15 mouse cellular contexts compared by ENCODE assay signal in the genomic region with DNA sequence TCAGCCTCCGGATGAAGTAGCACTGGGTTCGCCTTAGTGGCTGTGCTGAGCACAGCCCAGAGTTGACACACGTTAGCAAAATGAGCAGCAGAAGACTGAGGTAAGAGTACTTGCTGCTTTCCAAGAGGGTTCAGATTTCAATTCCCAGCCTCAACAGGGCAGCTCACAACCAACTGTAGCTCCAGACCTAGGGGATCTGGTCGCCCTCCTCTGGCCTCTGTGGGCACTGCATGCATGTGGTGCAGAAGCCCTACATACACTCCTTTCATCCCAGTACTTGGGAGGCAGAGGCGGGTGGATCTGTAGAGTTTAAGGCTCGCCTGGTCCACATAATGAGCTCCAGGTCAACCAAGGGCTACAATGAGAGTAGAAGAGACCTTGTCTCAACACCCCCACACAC. TPM values are rescaled to one million over a fixed set of nuclear protein-coding genes. Genes with fewer than 3 reads are reported as not detected.
DNase-seq lines count a peak whose midpoint lies in the region; ATAC-seq and TF ChIP-seq lines count a peak whose summit lies in the region.
"Had no signal": no experiment of that assay in that cellular context is flagged by ENCODE, and none has a peak within 500 bp of the region (broad histone marks: within the 10 kb centered on the region; RNA-seq: fewer than 3 reads in every experiment).

No protein-coding gene starts in this region.

- WGBS in lung, embryonic 16.5 days = 65% methylated on average over 6 of the region's 6 CpGs
- WGBS in cerebellum, adult 2 months = 75% methylated on average over 6 of the region's 6 CpGs

- no peak overlapping the region for H3K4me2 ChIP-seq in lung, embryonic 16.5 days (ENCODE audit: low read depth, low read length)
- H3K4me2 ChIP-seq: neural tube, embryonic 12.5 days had no signal

- H3K4me3 ChIP-seq in lung, embryonic 16.5 days (ENCODE audit: low read length) = no peak overlapping the region
- no peak overlapping the region for H3K4me3 ChIP-seq in cerebellum, adult 2 months (replicated peaks; ENCODE audit: insufficient read depth, low read depth, low read length)
- H3K4me3 ChIP-seq: neural tube, embryonic 12.5 days had no signal

- no peak overlapping the region for H3K9ac ChIP-seq in lung, embryonic 16.5 days (ENCODE audit: low read length)
- H3K9ac ChIP-seq: neural tube, embryonic 12.5 days had no signal

- H3K36me3 ChIP-seq in lung, embryonic 16.5 days (ENCODE audit: control insufficient read depth, insufficient read depth, low read length) = no peaks in the 10 kb centered on the region
- H3K36me3 ChIP-seq: neural tube, embryonic 12.5 days had no signal

- H3K4me1 ChIP-seq in lung, embryonic 16.5 days (replicated peaks; ENCODE audit: control insufficient read depth, insufficient read depth, low read length) = no peaks in the 10 kb centered on the region
- H3K4me1 ChIP-seq in cerebellum, adult 2 months (ENCODE audit: control insufficient read depth, insufficient read depth, low read length) = no peaks in the 10 kb centered on the region
- H3K4me1 ChIP-seq: neural tube, embryonic 12.5 days had no signal

- H3K9me3 ChIP-seq in lung, embryonic 16.5 days (ENCODE audit: control insufficient read depth, low read length) = no peaks in the 10 kb centered on the region
- H3K9me3 ChIP-seq: neural tube, embryonic 12.5 days had no signal

- ATAC-seq in lung, embryonic 16.5 days (ENCODE audit: low read depth) = peak; percentile 7; the same call in 1 of the 2 replicates
- peak; percentile 53; the same call in 1 of the 2 replicates for ATAC-seq in megakaryocyte progenitor cell, adult 5-6 weeks (replicated peaks; ENCODE audit: poor library complexity)

- TF ChIP-seq POLR2A in cerebellum, adult 2 months (IDR thresholded peaks at IDR 0.05; ENCODE audit: borderline replicate concordance, insufficient read depth, low read length) = no peak

- no peak for TF ChIP-seq CTCF in cerebellum, adult 2 months (IDR thresholded peaks at IDR 0.05; ENCODE audit: borderline replicate concordance, insufficient read depth, low read depth, low read length)

- peak; percentile 21 for DNase-seq in embryo, embryonic 10.5 days (ENCODE audit: low spot score)
- DNase-seq in embryo, embryonic 11 days = no peak
- no peak for DNase-seq in lung, postnatal 14 days
- peak; percentile 35 for DNase-seq in MEL-GATA-1-ER (ENCODE audit: extremely low read depth, low read depth)
- DNase-seq in neural tube, embryonic 10.5 days (ENCODE audit: extremely low spot score, low spot score) = no peak
- DNase-seq in cerebellum, adult 2 months = no peak

- no peaks in the 10 kb centered on the region for H3K27me3 ChIP-seq in lung, embryonic 16.5 days (ENCODE audit: control insufficient read depth, insufficient read depth, low read depth, low read length)
- H3K27me3 ChIP-seq in cerebellum, adult 2 months (ENCODE audit: control insufficient read depth, insufficient read depth, low read length) = no peaks in the 10 kb centered on the region
- H3K27me3 ChIP-seq: neural tube, embryonic 12.5 days had no signal

- H3K27ac ChIP-seq in lung, embryonic 16.5 days (ENCODE audit: low read length) = no peak overlapping the region
- no peak overlapping the region for H3K27ac ChIP-seq in cerebellum, adult 2 months (ENCODE audit: insufficient read depth, low read length)
- H3K27ac ChIP-seq: macrophage; neural tube, embryonic 12.5 days had no signal

RNA-seq across cellular contexts. Expression of a gene that starts 12.1 kb away (rescaled TPM):
- not detected in 2 replicates for polyA plus RNA-seq in lung, embryonic 16.5 days (2015; fragmentation: Nextera tagmentation; extraction: Ambion mirVana)
- not detected in 2 replicates for total RNA-seq in megakaryocyte progenitor cell, adult 5-6 weeks (2015)
- not detected in 2 replicates for total RNA-seq in megakaryocyte progenitor cell, adult 5-6 weeks (2017)
- 17.1 and 20.5 TPM in 2 replicates for polyA plus RNA-seq in cerebellum, adult 2 months (2012; rRNA removed)
- total RNA-seq: adrenal gland, adult 18-20 months; gastrocnemius, postnatal 36 days; heart, postnatal 25 days had no signal
- polyA plus RNA-seq: kidney, embryonic 16.5 days; macrophage had no signal

RNA-seq across cellular contexts. Expression of a gene that starts 17.4 kb away (rescaled TPM):
- polyA plus RNA-seq in lung, embryonic 16.5 days (2015; fragmentation: Nextera tagmentation; extraction: Ambion mirVana) = not detected in 2 replicates
- total RNA-seq in megakaryocyte progenitor cell, adult 5-6 weeks (2015) = not detected in 2 replicates
- total RNA-seq in megakaryocyte progenitor cell, adult 5-6 weeks (2017) = not detected in 2 replicates
- not detected in 2 replicates for polyA plus RNA-seq in cerebellum, adult 2 months (2012; rRNA removed)
- total RNA-seq: adrenal gland, adult 18-20 months; gastrocnemius, postnatal 36 days; heart, postnatal 25 days; left cerebral cortex, adult 8-10 months had no signal
- polyA plus RNA-seq: kidney, embryonic 16.5 days; macrophage; neural tube, embryonic 12.5 days had no signal

RNA-seq across cellular contexts. Expression of a gene that starts 41.9 kb away (rescaled TPM):
- 53.4 and 54.5 TPM in 2 replicates for polyA plus RNA-seq in lung, embryonic 16.5 days (2015; fragmentation: Nextera tagmentation; extraction: Ambion mirVana)
- 12.1 and 14.8 TPM in 2 replicates for total RNA-seq in megakaryocyte progenitor cell, adult 5-6 weeks (2015)
- total RNA-seq in megakaryocyte progenitor cell, adult 5-6 weeks (2017) = 19.6 and 21.9 TPM in 2 replicates
- polyA plus RNA-seq in cerebellum, adult 2 months (2012; rRNA removed) = 96.5 and 102 TPM in 2 replicates

Comparison
In these comparisons a context has a peak if more than half of its experiments do, and no peak if none do; other contexts are left out.
1. DNase-seq: peak in embryo, embryonic 10.5 days (single experiment) and MEL-GATA-1-ER (single experiment); none in embryo, embryonic 11 days (single experiment), lung, postnatal 14 days (single experiment), neural tube, embryonic 10.5 days (single experiment) and cerebellum, adult 2 months (0 of 2).
2. RNA of a gene that starts 12.1 kb away (polyA plus RNA-seq): 17.1 to 20.5 TPM in cerebellum, adult 2 months; not detected in lung, embryonic 16.5 days; every median in the first group is over 10 times any median in the second.